Mouse (Mus musculus): ENCODE data around the gene Fam173a.

Gene Fam173a

DNA sequence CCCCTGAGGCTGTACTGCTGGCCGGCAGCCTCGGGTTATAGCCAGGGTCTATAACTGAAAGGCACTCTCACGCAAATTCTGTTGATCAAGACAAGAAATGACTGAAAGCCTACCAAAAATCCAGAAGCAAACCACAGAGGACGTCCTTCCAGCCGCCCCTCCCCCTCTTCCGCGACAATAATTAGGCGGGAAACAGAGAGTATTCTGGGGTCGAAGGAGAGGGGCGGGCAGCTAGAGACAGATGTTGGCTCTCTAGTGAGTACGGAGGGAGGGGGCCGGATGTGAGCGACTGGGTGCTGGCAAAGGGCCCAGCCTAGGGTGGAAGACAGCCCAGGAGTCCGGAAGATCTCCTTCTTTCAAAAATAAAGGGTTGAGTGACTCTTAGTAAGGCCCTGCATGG, at the start of gene Fam173a:
Gene Fam173a, minus strand, starts transcription at position 287 of the 400 bp plus-strand sequence.
- DNase-seq (ENCODE audit: low read depth, low spot score) = peak; percentile 68
- H3K36me3 ChIP-seq (ENCODE audit: control insufficient read depth, insufficient read depth, low read length, poor library complexity, severe bottlenecking) = peaks cover 3% of the 10 kb centered on the region; the same call in 1 of the 2 replicates
- no peaks in the 10 kb centered on the region for H3K27me3 ChIP-seq (ENCODE audit: control insufficient read depth, insufficient read depth, low read length, poor library complexity, severe bottlenecking)

- no peak for DNase-seq (ENCODE audit: low read depth, low spot score)
- H3K36me3 ChIP-seq (ENCODE audit: control insufficient read depth, insufficient read depth, low read length, poor library complexity, severe bottlenecking) = peaks cover 5% of the 10 kb centered on the region; the same call in 1 of the 2 replicates
- no peaks in the 10 kb centered on the region for H3K27me3 ChIP-seq (ENCODE audit: control insufficient read depth, insufficient read depth, low read length, poor library complexity, severe bottlenecking)
Observed at GRCm38 (mm10) chr17:25841117-25841880, 48.6 kb upstream of the Fam173a start, which contains the start of gene Gm20683. TSS of gene Gm20683 (minus strand) at chr17:25841763.

- DNase-seq (ENCODE audit: low read depth, low spot score) = no peak
- Histone ChIP-seq H3K27me3 (ENCODE audit: control insufficient read depth, insufficient read depth, low read length, poor library complexity, severe bottlenecking) (no peaks in the 10 kb centered on the region), H3K36me3 (ENCODE audit: control insufficient read depth, insufficient read depth, low read length, poor library complexity, severe bottlenecking) (peaks cover 5% of the 10 kb centered on the region; the same call in 1 of the 2 replicates)
Observed at GRCm38 (mm10) chr17:25840519-25840918, 47.8 kb upstream of the Fam173a start.

DNA sequence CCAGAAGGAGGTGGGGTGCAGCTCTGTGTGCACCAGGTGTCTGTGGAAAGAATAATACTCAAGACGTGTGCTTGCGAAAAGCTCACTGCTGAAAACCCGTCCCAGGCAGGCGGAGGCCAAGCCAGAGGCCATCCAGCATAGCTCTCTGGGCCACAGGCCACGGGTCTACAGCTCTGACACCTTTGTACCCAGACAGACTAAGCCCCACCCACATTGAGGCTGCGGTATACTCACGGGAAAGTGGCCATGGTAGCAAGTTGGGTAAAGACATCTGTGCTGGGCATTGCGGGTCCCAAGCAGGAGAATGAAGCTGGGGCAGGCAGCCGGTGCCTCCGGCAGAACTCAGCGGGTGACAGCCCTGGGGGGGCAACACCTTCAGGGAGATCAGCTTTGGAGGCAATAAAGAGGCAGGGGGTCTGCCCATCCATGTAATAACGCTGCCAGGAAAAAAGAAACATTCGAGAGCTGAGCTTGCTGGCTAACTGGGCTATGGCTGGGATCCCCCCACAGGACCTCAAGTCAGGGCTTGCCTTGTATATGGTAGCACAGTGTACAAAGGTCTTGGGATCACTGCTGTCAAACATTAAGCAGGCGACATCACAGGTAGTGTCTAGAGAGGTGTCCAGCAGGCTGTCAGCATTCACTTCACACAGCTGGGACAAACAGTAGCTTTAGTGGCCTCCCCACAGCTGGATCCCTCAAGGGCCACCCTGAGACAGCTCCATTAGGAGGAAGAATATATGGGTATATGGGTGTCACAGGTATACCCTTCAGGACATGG, 46.9 kb upstream of the Fam173a start:
- Histone ChIP-seq H3K36me3 (ENCODE audit: control insufficient read depth, insufficient read depth, low read length, poor library complexity, severe bottlenecking) (peaks cover 5% of the 10 kb centered on the region; the same call in 1 of the 2 replicates), H3K27me3 (ENCODE audit: control insufficient read depth, insufficient read depth, low read length, poor library complexity, severe bottlenecking) (no peaks in the 10 kb centered on the region)
- DNase-seq (ENCODE audit: low read depth, low spot score) = no peak

DNA sequence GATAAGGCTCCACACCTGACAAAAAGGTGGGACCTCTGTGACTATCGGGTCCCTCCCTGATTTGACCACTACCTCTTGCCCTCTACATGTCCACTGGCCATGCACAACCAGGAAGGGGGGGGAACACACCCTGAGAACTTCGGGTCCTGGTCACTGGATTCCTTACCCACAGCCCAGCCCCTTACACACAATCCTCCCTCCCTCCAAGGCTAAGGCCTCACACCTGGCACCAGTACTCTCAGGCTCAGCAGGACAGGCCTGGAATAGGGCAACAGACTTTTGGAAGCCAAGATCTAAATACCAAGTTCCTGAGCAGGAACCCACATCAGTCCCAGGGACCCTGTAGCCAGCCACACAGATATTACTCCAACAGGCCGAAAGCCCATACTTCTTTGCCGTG, 46.2 kb upstream of the Fam173a start:
- peaks cover 5% of the 10 kb centered on the region; the same call in 1 of the 2 replicates for H3K36me3 ChIP-seq (ENCODE audit: control insufficient read depth, insufficient read depth, low read length, poor library complexity, severe bottlenecking)
- no peak for DNase-seq (ENCODE audit: low read depth, low spot score)
- H3K27me3 ChIP-seq (ENCODE audit: control insufficient read depth, insufficient read depth, low read length, poor library complexity, severe bottlenecking) = no peaks in the 10 kb centered on the region

GRCm38 (mm10) chr17:25837533-25837932, 44.8 kb upstream of the Fam173a start:
- H3K27me3 ChIP-seq (ENCODE audit: control insufficient read depth, insufficient read depth, low read length, poor library complexity, severe bottlenecking) = no peaks in the 10 kb centered on the region
- peaks cover 5% of the 10 kb centered on the region; the same call in 1 of the 2 replicates for H3K36me3 ChIP-seq (ENCODE audit: control insufficient read depth, insufficient read depth, low read length, poor library complexity, severe bottlenecking)
- DNase-seq (ENCODE audit: low read depth, low spot score) = no peak

DNA sequence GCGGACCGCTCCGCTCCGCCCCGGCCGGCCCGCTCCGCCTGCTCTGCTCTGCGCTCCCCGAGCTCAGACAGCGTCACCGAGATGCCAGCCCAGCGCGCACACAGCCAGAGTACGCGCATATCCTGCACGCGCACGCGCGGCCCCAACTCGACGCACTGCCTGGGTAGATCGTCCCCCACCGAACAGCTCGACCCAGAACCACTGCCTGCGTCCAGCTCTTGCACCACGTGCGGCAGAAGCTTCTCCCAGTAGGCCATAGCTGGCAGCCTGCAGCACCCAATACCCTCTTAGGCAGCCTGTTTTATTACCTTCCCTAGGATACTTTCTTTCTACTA, 44.3 kb upstream of the Fam173a start, which contains the start of gene Rhbdl1:
Gene Rhbdl1, minus strand, starts transcription at position 220 of the 335 bp plus-strand sequence.
- Histone ChIP-seq H3K27me3 (ENCODE audit: control insufficient read depth, insufficient read depth, low read length, poor library complexity, severe bottlenecking) (no peaks in the 10 kb centered on the region), H3K36me3 (ENCODE audit: control insufficient read depth, insufficient read depth, low read length, poor library complexity, severe bottlenecking) (peaks cover 5% of the 10 kb centered on the region; the same call in 1 of the 2 replicates)
- DNase-seq (ENCODE audit: low read depth, low spot score) = peak; percentile 41

DNA sequence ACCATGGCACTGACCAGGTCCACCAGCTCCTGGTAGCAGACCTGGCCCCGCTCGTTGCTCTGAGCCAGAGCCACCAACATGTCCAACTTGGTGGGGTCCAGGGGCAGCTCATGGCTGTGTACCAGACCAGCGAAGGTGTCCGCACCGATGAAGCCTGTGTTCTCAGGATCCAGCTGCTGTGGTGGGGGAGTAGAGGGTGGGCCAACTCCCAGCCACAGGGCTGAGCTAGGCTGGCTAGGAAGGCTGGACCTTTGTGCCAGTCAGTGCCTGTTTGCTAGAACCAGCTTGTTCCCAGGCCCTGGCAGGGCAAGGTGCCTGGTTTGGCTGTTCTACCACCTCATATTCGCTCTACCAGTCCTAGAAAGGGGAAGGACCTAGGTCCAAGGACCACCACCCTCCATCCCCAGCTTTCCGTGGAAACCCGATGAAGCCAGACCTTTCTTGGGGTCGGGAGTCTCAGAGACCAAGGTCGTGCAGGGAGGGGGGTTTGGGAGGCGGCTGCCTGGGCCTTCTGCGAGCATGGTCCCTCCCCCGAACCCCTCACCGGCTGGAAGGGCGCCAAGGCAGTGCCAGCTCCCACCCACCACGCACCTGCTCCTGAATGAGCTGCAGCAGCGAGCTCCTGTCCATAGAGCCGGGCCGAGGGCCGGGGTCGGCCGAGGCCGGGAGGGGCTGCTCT, 43.8 kb upstream of the Fam173a start:
- DNase-seq (ENCODE audit: low read depth, low spot score) = no peak
- Histone ChIP-seq H3K27me3 (ENCODE audit: control insufficient read depth, insufficient read depth, low read length, poor library complexity, severe bottlenecking) (no peaks in the 10 kb centered on the region), H3K36me3 (ENCODE audit: control insufficient read depth, insufficient read depth, low read length, poor library complexity, severe bottlenecking) (peaks cover 5% of the 10 kb centered on the region; the same call in 1 of the 2 replicates)

DNA sequence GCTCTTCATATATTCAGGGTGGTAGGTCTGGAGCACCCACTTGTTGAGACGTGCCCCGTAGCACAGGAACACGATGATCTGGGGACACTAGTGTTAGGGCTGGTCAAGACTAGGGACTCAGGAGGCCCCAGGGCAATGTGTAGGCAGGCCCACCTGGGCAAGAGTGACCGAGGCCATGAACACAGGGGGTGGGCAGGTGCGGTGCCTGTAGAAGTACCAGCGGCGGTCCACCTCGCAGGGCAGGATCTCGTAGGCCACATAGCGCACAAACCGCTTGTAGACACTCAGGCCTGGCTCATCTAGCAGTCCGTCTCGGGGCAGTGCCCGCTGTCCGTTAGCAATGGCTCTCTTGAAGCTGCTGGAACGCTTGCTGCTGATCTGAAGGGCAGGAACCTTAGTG, 43.1 kb upstream of the Fam173a start:
- peaks cover 5% of the 10 kb centered on the region; the same call in 1 of the 2 replicates for H3K36me3 ChIP-seq (ENCODE audit: control insufficient read depth, insufficient read depth, low read length, poor library complexity, severe bottlenecking)
- no peaks in the 10 kb centered on the region for H3K27me3 ChIP-seq (ENCODE audit: control insufficient read depth, insufficient read depth, low read length, poor library complexity, severe bottlenecking)
- no peak for DNase-seq (ENCODE audit: low read depth, low spot score)

GRCm38 (mm10) chr17:25835301-25835700, 42.6 kb upstream of the Fam173a start:
- DNase-seq (ENCODE audit: low read depth, low spot score) = no peak
- H3K36me3 ChIP-seq (ENCODE audit: control insufficient read depth, insufficient read depth, low read length, poor library complexity, severe bottlenecking) = peaks cover 8% of the 10 kb centered on the region; the same call in 1 of the 2 replicates
- no peaks in the 10 kb centered on the region for H3K27me3 ChIP-seq (ENCODE audit: control insufficient read depth, insufficient read depth, low read length, poor library complexity, severe bottlenecking)

DNA sequence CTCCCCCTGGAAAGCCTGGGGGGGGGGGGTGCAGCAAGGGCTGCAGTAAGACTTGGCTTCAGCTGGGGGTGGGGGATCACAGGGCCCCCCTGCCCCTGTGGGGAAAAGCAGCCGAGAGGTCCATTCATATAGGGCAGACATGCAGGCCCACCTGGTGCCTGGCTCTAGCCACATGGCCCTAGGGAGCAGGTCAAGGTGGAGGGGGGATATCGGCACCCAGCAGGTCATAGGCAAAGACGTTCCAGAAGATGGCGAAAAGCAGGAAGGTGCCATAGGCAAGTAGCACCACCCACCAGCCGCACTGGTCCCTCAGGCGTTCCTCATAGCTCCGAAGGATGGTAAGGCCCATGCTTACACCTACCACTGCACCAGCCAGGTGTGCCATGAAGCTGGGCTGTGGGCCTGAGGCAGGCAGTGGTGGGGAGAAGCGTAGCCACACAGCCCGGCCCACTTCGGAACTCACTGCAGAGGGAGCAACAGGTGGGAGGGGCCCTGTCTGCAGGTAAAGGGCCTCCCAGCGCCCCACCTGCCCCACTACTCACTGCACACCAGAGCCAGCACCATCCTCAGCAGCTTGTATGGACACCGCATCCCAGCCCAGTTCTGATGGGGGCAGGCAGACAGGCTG, 42.0 kb upstream of the Fam173a start:
- no peak for DNase-seq (ENCODE audit: low read depth, low spot score)
- Histone ChIP-seq H3K27me3 (ENCODE audit: control insufficient read depth, insufficient read depth, low read length, poor library complexity, severe bottlenecking) (no peaks in the 10 kb centered on the region), H3K36me3 (ENCODE audit: control insufficient read depth, insufficient read depth, low read length, poor library complexity, severe bottlenecking) (peaks cover 8% of the 10 kb centered on the region; the same call in 1 of the 2 replicates)

- Histone ChIP-seq H3K36me3 (ENCODE audit: control insufficient read depth, insufficient read depth, low read length, poor library complexity, severe bottlenecking) (peaks cover 6% of the 10 kb centered on the region; the same call in 1 of the 2 replicates), H3K27me3 (ENCODE audit: control insufficient read depth, insufficient read depth, low read length, poor library complexity, severe bottlenecking) (no peaks in the 10 kb centered on the region)
- no peak for DNase-seq (ENCODE audit: low read depth, low spot score)
Observed at GRCm38 (mm10) chr17:25833961-25834594, 41.4 kb upstream of the Fam173a start.

DNA sequence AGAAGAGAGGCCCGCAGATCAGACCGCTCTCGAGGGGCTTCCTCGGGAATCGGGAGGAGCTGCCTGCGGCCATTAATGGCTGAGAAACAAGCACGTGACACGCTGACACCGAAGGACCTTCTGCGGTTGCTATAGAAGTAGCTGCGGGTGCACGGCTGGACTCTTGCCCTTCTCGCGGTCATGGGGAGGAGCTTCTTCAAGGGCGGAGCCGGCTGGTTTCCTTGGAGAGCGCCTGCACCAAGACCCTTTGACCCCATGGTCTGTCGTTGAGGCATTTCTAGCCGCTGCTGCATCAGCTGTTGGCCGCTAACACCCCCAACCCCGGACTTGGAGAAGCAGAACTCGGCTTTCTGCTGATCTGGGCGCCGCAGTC, 40.6 kb upstream of the Fam173a start, which contains the start of gene Stub1:
Gene Stub1, minus strand, starts transcription at position 114 of the 373 bp plus-strand sequence.
- Histone ChIP-seq H3K27me3 (ENCODE audit: control insufficient read depth, insufficient read depth, low read length, poor library complexity, severe bottlenecking) (no peaks in the 10 kb centered on the region), H3K36me3 (ENCODE audit: control insufficient read depth, insufficient read depth, low read length, poor library complexity, severe bottlenecking) (peaks cover 6% of the 10 kb centered on the region; the same call in 1 of the 2 replicates)
- DNase-seq (ENCODE audit: low read depth, low spot score) = no peak
